Mouse (Mus musculus): ENCODE measurements around the gene 1810009A15Rik. TPM values are rescaled to one million over a fixed set of nuclear protein-coding genes. Genes with fewer than 3 reads are reported as not detected.
"Not testable (repeated sequence)": the region's sequence is repeated elsewhere in the genome, so short reads cannot be mapped to it uniquely, and the experiment has no call there.

1810009A15Rik gene
- polyA plus RNA-seq, 1 experiment from 2014 or later = 55.6 TPM

DNA sequence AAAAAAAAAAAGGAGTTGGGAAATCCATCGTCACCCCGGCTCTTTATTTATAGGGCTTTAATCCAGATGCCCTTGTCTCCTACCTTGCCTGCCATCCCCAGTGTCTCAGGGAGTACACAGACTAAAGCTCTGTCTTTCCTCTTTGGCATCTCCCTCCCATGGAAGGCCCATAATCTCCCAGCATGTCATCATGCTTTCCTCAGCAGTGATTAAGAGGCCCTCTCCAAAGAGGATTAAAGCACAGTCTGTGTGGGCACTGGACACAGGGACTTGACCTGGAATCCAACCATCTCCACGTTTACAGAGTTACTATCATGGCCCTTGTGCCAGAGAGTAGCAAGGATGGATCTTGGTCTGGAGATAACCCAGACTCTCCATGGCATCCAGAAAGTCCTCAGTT, 5.0 kb upstream of the 1810009A15Rik start, which contains the start of the genes Lbhd1 and Gm49403:
Gene Lbhd1, plus strand, starts transcription at position 117 of the 400 bp plus-strand sequence.
Gene Gm49403, plus strand, starts transcription at position 315 of the 400 bp plus-strand sequence.
- no peak for ATAC-seq (ENCODE audit: low read depth)
- Histone ChIP-seq H3K4me1 (replicated peaks) (peaks cover 25% of the 10 kb centered on the region), H3K36me3 (peaks cover 4% of the 10 kb centered on the region), H3K4me2 (no peak within 1 kb of the TSS), H3K9me3 (no peaks in the 10 kb centered on the region), H3K9ac (no peak within 1 kb of the TSS), H3K4me3 (no peak within 1 kb of the TSS), H3K27ac (replicated peaks) (no peak within 1 kb of the TSS), H3K27me3 (no peaks in the 10 kb centered on the region)
- WGBS = 83% methylated on average over 3 of the region's 3 CpGs

DNA sequence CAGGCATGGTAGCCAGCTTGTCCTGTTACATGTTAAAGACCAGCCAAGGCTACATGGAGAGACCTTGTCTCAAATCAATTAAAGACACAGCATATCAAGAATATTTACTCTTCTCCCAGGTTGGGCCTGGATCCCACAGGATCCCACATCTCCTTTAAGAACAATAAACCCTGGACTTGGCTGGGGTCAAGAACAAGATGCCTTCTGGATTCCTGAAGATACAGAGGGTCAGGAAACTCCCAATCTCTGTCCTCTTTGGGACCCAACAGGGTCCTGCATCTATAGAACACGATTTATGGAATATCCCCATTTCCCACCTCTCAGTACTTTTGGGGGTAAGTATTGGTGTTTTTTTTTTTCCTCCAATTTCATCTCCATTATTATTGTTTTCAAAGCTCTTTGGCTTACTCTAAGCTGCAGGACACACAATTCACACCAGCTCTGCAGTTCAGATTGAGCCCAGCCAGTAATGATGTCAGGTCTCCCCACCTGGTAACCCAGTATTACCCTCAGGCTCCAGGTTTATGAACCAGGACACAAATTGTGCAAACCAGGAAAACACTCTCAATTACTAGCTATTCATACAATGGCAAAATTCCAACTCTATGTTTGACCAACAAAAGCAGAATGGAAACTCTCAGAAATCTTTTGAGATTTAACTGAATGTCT, 1.6 kb upstream of the 1810009A15Rik start:
- H3K27me3 ChIP-seq = no peaks in the 10 kb centered on the region
- no peaks in the 10 kb centered on the region for H3K9me3 ChIP-seq
- no peak for ATAC-seq (ENCODE audit: low read depth)
- H3K4me3 ChIP-seq = no peak overlapping the region
- peaks cover 14% of the 10 kb centered on the region for H3K36me3 ChIP-seq
- H3K9ac ChIP-seq = no peak overlapping the region
- no peak overlapping the region for H3K27ac ChIP-seq (replicated peaks)
- H3K4me1 ChIP-seq (replicated peaks) = peaks cover 19% of the 10 kb centered on the region
- peak overlapping the region; percentile 80 for H3K4me2 ChIP-seq
- 56% methylated on average over 1 of the region's 1 CpGs for WGBS

DNA sequence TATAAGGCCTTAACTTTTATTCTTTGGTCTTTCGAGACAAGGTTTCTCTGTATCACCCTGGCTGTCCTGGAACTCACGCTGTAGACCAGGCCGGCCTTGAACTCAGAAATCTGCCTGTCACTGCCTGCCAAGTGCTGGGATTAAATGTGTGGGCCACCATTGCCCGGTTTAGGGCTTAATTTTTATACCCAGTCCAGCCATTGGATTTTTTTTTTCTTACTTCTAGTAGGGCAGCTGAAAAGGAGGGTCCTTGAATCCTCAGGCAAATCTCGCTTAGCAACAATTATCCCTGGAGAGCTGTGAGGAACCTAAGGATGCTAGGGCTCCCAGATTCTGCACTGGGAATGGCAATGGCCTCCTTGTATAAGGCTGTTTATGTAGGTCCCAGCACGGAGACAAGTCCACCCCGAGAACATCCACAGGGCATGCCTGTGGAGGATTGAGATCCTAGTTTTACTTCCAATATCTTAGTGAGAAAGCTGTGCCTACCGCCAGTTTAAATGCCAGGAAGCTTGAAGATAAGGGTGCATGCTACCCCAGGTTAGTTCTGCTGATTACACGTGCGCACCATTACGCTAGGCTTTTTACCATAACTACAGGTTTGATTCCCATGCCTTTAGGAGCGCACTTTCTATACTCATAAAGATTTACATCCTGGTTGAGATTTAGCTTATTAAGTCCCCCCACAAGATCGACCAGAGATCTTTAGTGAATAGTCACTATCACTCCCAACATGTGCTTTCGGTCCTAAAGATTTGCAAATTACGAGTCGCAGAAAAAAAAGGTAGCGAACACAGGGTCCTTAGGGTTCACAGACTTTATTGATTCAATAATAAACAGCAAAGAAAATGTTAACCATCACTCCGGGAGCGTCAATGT, 829 bp upstream of the 1810009A15Rik start:
- Histone ChIP-seq H3K27ac (replicated peaks) (peak overlapping the region; percentile 91), H3K4me1 (replicated peaks) (peaks cover 25% of the 10 kb centered on the region), H3K27me3 (no peaks in the 10 kb centered on the region), H3K4me3 (peak overlapping the region; percentile 60), H3K9ac (peak overlapping the region; percentile 85), H3K4me2 (peak overlapping the region; percentile 80), H3K9me3 (no peaks in the 10 kb centered on the region), H3K36me3 (peaks cover 14% of the 10 kb centered on the region)
- no peak for ATAC-seq (ENCODE audit: low read depth)
- WGBS = 13% methylated on average over 19 of the region's 19 CpGs

DNA sequence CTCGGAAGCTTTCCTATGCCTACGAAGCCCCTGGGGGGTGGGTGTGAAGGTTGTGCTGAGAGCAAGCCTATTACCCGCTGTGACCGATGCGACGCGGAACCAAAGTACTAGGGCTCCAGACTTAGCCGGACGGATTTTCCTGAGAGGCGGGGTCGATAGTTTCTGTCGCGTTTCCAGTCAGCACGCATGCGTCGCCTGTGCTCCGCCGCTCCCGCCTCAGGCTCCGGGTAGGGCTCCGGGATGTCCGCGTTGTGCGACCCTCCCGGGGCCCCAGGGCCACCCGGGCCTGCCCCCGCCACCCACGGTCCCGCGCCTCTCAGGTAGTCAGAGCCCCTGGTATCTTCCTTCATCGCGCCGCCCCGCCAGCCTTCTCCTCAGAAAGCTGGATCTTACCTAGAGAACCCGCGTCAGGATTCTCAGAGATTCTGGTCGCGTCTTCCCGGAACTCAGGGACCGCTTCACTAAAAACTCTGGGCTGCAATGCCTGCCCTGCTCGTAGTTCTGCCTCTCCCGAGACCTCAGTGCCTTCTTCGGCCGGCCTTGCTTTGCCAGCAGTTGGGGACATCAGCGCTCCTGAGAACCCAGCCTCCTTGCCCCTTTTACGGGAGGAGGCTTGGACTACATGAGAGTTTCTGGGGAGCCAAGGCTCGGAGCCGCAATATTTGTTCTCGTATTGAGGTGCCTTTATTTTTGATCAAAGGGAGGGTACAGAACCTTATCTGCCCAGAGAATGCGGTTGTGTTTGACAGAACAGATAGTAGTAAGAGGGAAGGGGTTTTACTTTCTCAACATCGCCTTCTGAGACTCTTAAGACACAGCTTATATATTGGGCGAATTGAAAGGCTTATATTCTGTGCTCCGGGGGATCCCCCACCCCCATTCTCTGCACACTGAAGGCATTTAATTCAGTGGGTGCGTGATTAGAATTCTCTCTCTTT, 4.4 kb downstream of the 1810009A15Rik start, which contains the start of gene Ints5:
Gene Ints5, plus strand, starts transcription at position 177 of the 938 bp plus-strand sequence.
- ATAC-seq (ENCODE audit: low read depth) = peak; percentile 21
- Histone ChIP-seq H3K9me3 (no peaks in the 10 kb centered on the region), H3K4me2 (peak within 1 kb of the TSS; percentile 97), H3K4me3 (peak within 1 kb of the TSS; percentile 85), H3K27me3 (no peaks in the 10 kb centered on the region), H3K4me1 (replicated peaks) (peaks cover 42% of the 10 kb centered on the region), H3K27ac (replicated peaks) (peak within 1 kb of the TSS; percentile 90), H3K36me3 (peaks cover 32% of the 10 kb centered on the region), H3K9ac (peak within 1 kb of the TSS; percentile 97)
- WGBS = 3% methylated on average over 54 of the region's 54 CpGs

GRCm38 (mm10) chr19:8895397-8895960, 6.8 kb downstream of the 1810009A15Rik start:
- no peak overlapping the region for H3K4me2 ChIP-seq
- H3K27ac ChIP-seq (replicated peaks) = no peak overlapping the region
- no peak overlapping the region for H3K4me3 ChIP-seq
- peaks cover 48% of the 10 kb centered on the region for H3K4me1 ChIP-seq (replicated peaks)
- H3K27me3 ChIP-seq = no peaks in the 10 kb centered on the region
- 97% methylated on average over 9 of the region's 9 CpGs for WGBS
- H3K9ac ChIP-seq = 0 out of 2 replicates have a peak overlapping the region, but pooled peaks have one; percentile 13
- H3K36me3 ChIP-seq = peaks cover 27% of the 10 kb centered on the region
- no peaks in the 10 kb centered on the region for H3K9me3 ChIP-seq
- ATAC-seq (ENCODE audit: low read depth) = no peak

DNA sequence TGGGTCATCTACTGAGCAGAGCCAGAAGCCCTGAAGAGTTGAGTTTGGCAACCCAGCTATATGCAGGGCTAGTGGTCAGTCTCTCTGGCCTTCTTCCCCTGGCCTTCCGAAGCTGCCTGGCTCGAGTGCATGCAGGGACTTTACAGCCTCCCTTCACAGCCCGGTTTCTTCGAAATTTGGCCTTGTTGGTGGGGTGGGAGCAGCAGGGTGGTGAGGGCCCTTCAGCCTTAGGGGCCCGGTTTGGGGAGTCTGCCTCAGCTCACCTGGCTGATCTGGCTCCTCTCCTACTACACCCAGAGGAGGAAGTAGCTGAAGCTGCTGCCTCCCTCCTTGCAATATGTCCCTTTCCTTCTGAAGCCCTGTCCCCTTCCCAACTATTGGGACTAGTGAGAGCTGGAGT, 7.6 kb downstream of the 1810009A15Rik start:
- Histone ChIP-seq H3K9ac (peak overlapping the region; percentile 95), H3K4me1 (replicated peaks) (peaks cover 53% of the 10 kb centered on the region), H3K27ac (replicated peaks) (peak overlapping the region; percentile 85; the same call in 1 of the 2 replicates), H3K36me3 (peaks cover 21% of the 10 kb centered on the region)
- not testable (repeated sequence) for H3K4me2 ChIP-seq; H3K27me3 ChIP-seq; H3K9me3 ChIP-seq; H3K4me3 ChIP-seq; ATAC-seq (ENCODE audit: low read depth)
- 89% methylated on average over 5 of the region's 5 CpGs for WGBS

GRCm38 (mm10) chr19:8897211-8897864, 8.7 kb downstream of the 1810009A15Rik start:
- H3K9me3 ChIP-seq, H3K27me3 ChIP-seq: not testable (repeated sequence)
- peak overlapping the region; percentile 96 for H3K4me2 ChIP-seq
- H3K4me1 ChIP-seq (replicated peaks) = peaks cover 55% of the 10 kb centered on the region
- peak overlapping the region; percentile 85 for H3K27ac ChIP-seq (replicated peaks)
- peak; percentile 68 for ATAC-seq (ENCODE audit: low read depth)
- H3K4me3 ChIP-seq = peak overlapping the region; percentile 98
- H3K9ac ChIP-seq = peak overlapping the region; percentile 95
- H3K36me3 ChIP-seq = peaks cover 26% of the 10 kb centered on the region
- 18% methylated on average over 21 of the region's 21 CpGs for WGBS

DNA sequence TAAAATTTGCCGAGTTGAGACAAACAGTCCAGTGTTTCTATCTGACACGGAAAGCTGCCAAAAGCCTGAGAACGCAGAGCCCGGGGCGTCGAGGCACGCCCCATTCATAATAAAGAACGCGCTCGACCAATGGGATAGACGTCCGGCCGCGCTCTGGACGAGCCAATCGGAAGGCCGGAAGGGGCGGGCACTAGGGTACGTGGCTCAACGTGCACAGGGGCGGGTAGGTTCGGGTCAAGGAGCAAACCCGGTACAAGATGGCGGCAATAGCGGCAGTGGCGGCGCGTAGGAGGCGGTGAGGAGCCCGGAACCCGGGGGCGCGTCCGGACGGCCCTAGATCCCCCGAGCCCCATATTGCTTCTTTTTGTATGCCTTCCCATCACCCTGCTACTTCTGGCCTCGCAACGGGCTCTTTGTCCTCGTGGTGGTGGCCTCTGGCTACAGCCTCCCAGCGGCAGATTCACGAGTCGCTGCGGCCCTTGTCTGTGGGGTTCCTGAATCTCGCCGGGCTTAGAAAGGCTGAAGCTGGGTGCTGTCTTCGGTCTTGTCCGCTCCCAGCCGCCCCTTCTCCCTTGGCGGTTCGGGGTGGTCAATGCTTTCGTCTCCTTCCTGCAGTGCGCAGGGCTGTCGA, 9.3 kb downstream of the 1810009A15Rik start, which contains the start of gene Ganab:
Gene Ganab, plus strand, starts transcription at position 207 of the 631 bp plus-strand sequence.
- peaks cover 31% of the 10 kb centered on the region for H3K36me3 ChIP-seq
- H3K4me2 ChIP-seq = peak within 1 kb of the TSS; percentile 96
- under 1% methylated on average over 53 of the region's 53 CpGs for WGBS
- H3K27ac ChIP-seq (replicated peaks) = peak within 1 kb of the TSS; percentile 90
- ATAC-seq (ENCODE audit: low read depth) = peak; percentile 98
- peak within 1 kb of the TSS; percentile 98 for H3K4me3 ChIP-seq
- no peaks in the 10 kb centered on the region for H3K27me3 ChIP-seq
- peaks cover 52% of the 10 kb centered on the region for H3K4me1 ChIP-seq (replicated peaks)
- peak within 1 kb of the TSS; percentile 95 for H3K9ac ChIP-seq
- H3K9me3 ChIP-seq = no peaks in the 10 kb centered on the region

- ATAC-seq (ENCODE audit: low read depth) = no peak
- H3K36me3 ChIP-seq = peaks cover 36% of the 10 kb centered on the region
- H3K9ac ChIP-seq = peak overlapping the region; percentile 95
- peaks cover 48% of the 10 kb centered on the region for H3K4me1 ChIP-seq (replicated peaks)
- H3K27ac ChIP-seq (replicated peaks) = peak overlapping the region; percentile 90
- peak overlapping the region; percentile 96 for H3K4me2 ChIP-seq
- peak overlapping the region; percentile 98 for H3K4me3 ChIP-seq
- no peaks in the 10 kb centered on the region for H3K27me3 ChIP-seq
- WGBS = 14% methylated on average over 13 of the region's 13 CpGs
- H3K9me3 ChIP-seq = no peaks in the 10 kb centered on the region
These were observed 9.9 kb downstream of the 1810009A15Rik start for GRCm38 (mm10) chr19:8898576-8898975.

- Histone ChIP-seq H3K4me3 (peak overlapping the region; percentile 98), H3K27me3 (no peaks in the 10 kb centered on the region), H3K36me3 (peaks cover 40% of the 10 kb centered on the region), H3K27ac (replicated peaks) (no peak overlapping the region), H3K9ac (peak overlapping the region; percentile 95), H3K4me2 (peak overlapping the region; percentile 96), H3K4me1 (replicated peaks) (peaks cover 43% of the 10 kb centered on the region), H3K9me3 (no peaks in the 10 kb centered on the region)
- 56% methylated on average over 3 of the region's 3 CpGs for WGBS
- ATAC-seq (ENCODE audit: low read depth) = no peak
These were observed 10.4 kb downstream of the 1810009A15Rik start for GRCm38 (mm10) chr19:8899079-8899478.
